Mouse (Mus musculus) cerebellum, postnatal 10 days (tissue): ENCODE data around the gene Cyp4a12a.
"Not testable (repeated sequence)": the region's sequence is repeated elsewhere in the genome, so short reads cannot be mapped to it uniquely, and the experiment has no call there.

Experiments
- DNase-seq, 2 experiments: peaks; one replicate each; pipeline ENCODE4 v3.0.0; 2021; ENCODE audit warnings: mixed read lengths in 2 of 2

The Cyp4a12a gene

DNA sequence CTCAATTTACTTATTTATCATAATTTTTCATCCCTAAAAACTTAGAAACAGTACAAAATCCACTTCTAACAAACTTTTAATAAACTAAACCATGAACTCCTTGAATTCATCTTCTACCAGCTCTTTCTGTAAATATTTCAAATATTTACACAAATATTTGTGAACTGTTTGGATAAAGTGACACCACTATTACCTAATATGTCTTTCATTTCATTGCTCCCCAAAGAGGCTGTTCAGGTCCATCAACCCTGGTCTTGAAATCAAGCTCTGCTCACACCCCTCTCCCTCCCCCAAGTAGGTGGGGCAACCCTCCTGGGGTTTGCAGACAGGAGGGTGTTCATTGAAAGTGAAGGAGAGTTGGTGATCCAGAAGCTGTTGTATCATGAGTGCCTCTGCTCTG, at the start of gene Cyp4a12a:
Cyp4a12a (plus strand) TSS at position 301 of the 400 bp plus-strand sequence.
- DNase-seq: not testable (repeated sequence)

GRCm38 (mm10) chr4:115264687-115265569, 33.9 kb upstream of the Cyp4a12a start:
- not testable (repeated sequence) for DNase-seq

- not testable (repeated sequence) for DNase-seq
Observed at GRCm38 (mm10) chr4:115278215-115278982, 20.4 kb upstream of the Cyp4a12a start.

DNA sequence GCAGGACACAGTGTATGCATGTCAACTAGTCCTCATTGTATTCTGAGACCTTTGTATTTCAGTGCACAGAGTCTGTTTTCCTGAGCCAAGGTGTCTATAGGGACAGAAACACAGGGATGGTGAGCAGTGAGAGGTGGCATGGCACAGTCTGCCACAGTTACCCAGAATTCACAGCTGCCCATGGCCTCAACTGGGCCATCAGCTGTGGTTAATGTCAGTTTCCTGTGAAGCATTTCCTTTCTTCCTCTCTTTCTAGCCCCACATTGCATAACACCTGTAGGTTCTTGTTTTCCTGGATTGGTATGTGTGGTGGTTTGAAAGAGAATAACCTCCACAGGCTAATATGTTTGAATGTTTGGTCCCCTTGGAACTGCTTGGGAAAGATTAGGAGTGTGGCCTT, 18.5 kb upstream of the Cyp4a12a start:
- no peak for DNase-seq

DNA sequence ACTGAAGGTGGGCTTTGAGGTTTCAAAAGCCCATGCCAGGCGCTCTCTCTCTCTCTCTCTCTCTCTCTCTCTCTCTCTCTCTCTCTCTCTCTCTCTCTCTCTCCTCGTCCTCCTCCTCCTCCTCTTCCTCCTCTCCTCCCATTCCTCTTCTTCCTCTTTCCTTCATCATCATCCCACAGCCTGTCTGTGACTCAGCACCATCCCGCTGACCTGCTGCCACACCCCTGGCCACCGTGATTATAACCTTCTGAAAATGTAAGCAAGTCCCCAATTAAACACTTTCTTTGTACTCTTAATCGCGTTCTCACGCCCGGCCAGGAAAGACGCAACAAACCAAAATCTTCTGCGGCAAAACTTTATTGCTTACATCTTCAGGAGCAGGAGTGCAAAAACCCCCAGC, 18.1 kb upstream of the Cyp4a12a start:
- DNase-seq: not testable (repeated sequence)

- DNase-seq: peak in 1 of 2 experiments; percentile 3
Observed at GRCm38 (mm10) chr4:115281231-115281767, 17.5 kb upstream of the Cyp4a12a start.

DNA sequence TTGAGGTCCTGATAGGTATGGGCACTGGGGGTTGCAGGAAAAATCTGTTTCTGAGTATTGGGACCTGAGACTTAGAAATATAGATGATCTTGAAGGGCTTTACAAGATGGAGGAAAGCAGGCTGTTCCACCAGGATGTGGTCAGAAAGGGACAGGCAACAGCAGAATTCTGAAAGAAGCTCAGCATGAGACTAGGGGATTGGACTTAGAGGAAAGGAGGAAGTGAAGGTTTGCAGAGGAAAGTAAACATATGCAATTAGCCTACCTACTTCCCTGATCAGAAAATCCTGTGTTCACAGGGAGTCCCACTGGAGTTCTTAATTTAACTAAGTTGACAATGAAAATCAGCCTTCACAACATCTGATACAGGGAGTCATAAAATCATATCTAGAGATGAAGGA, 26.9 kb downstream of the Cyp4a12a start:
- not testable (repeated sequence) for DNase-seq

GRCm38 (mm10) chr4:115365624-115366023, 66.8 kb downstream of the Cyp4a12a start:
- not testable (repeated sequence) for DNase-seq

GRCm38 (mm10) chr4:115368067-115368466, 69.2 kb downstream of the Cyp4a12a start:
- peak; percentile 7 to 11 for DNase-seq
